Mouse (Mus musculus) stomach, embryonic 15.5 days (tissue): ENCODE measurements around the gene Padi2. TPM values are rescaled to one million over a fixed set of nuclear protein-coding genes. Genes with fewer than 3 reads are reported as not detected.

ENCODE experiments used
- ATAC-seq: fragments of 200-750 bp; cut with Nextera tagmentation; 2 replicates; pipeline ENCODE4 v1.8.0; 2017; ENCODE audit warnings: low read depth, moderate number of reproducible peaks, moderate TSS enrichment; ENCODE audit not compliant: insufficient read depth, low FRiP score
- H3K27ac ChIP-seq: fragments of 300-500 bp; sonication (generic); 2 replicates; pipeline ENCODE4 v1.5.1; 2015; ENCODE audit warnings: mild to moderate bottlenecking, inconsistent platforms
- H3K27me3 ChIP-seq: fragments of 300-500 bp; sonication (generic); replicated peaks from 2 replicates; pipeline ENCODE4 v1.6.1; 2015; ENCODE audit warnings: inconsistent platforms
- H3K36me3 ChIP-seq: fragments of 300-500 bp; sonication (generic); 2 replicates; pipeline ENCODE4 v1.6.1; 2015; ENCODE audit warnings: inconsistent platforms
- H3K4me1 ChIP-seq: fragments of 300-500 bp; sonication (generic); 2 replicates; pipeline ENCODE4 v1.6.1; 2015; ENCODE audit warnings: inconsistent platforms
- H3K4me2 ChIP-seq: fragments of 300-500 bp; sonication (generic); 2 replicates; pipeline ENCODE4 v1.6.1; 2015; ENCODE audit warnings: mild to moderate bottlenecking, inconsistent platforms
- H3K4me3 ChIP-seq: fragments of 300-500 bp; sonication (generic); replicated peaks from 2 replicates; pipeline ENCODE4 v1.5.1; 2015; ENCODE audit warnings: inconsistent platforms
- H3K9ac ChIP-seq: fragments of 300-500 bp; sonication (generic); 2 replicates; pipeline ENCODE4 v1.6.1; 2015; ENCODE audit warnings: inconsistent platforms
- H3K9me3 ChIP-seq: fragments of 300-500 bp; sonication (generic); 2 replicates; pipeline ENCODE4 v1.6.1; 2016; ENCODE audit warnings: inconsistent platforms
- WGBS: fragments of 180-500 bp; shearing (Covaris S2); methylation state at CpG from one replicate; pipeline ENCODE4 v1.1.7; 2015; 5-methylcytosine and 5-hydroxymethylcytosine counted together
- polyA plus RNA-seq: library from polyadenylated mRNA; unstranded; fragments of >200 nt; fragmentation: Nextera tagmentation; extraction: Ambion mirVana; gene quantifications from 2 replicates; pipeline ENCODE4 v1.2.1, GENCODE M21; 2015

Padi2 gene
- polyA plus RNA-seq, 1 experiment from 2014 or later = 2.7 TPM

- no peak for ATAC-seq
- H3K4me1 ChIP-seq = peaks cover 6% of the 10 kb centered on the region; the same call in 1 of the 2 replicates
- H3K4me3 ChIP-seq = no peak overlapping the region
- no peaks in the 10 kb centered on the region for H3K36me3 ChIP-seq
- H3K9me3 ChIP-seq = no peaks in the 10 kb centered on the region
- no peak overlapping the region for H3K9ac ChIP-seq
- no peaks in the 10 kb centered on the region for H3K27me3 ChIP-seq
- no peak overlapping the region for H3K27ac ChIP-seq
- no peak overlapping the region; the same call in 1 of the 2 replicates for H3K4me2 ChIP-seq
- 70% methylated on average over 8 of the region's 8 CpGs for WGBS
Measured at GRCm38 (mm10) chr4:140871851-140872685, 34.1 kb upstream of the Padi2 start.

GRCm38 (mm10) chr4:140872686-140872992 lies 33.5 kb upstream of the Padi2 start:
- 55% methylated on average over 5 of the region's 5 CpGs for WGBS
- no peak overlapping the region; the same call in 1 of the 2 replicates for H3K4me2 ChIP-seq
- H3K9me3 ChIP-seq = no peaks in the 10 kb centered on the region
- H3K9ac ChIP-seq = no peak overlapping the region
- H3K36me3 ChIP-seq = no peaks in the 10 kb centered on the region
- no peak; the same call in 1 of the 2 replicates for ATAC-seq
- peaks cover 6% of the 10 kb centered on the region; the same call in 1 of the 2 replicates for H3K4me1 ChIP-seq
- H3K27me3 ChIP-seq = no peaks in the 10 kb centered on the region
- no peak overlapping the region for H3K4me3 ChIP-seq
- no peak overlapping the region for H3K27ac ChIP-seq

GRCm38 (mm10) chr4:140873011-140873410 lies 33.1 kb upstream of the Padi2 start:
- Histone ChIP-seq H3K4me1 (peaks cover 6% of the 10 kb centered on the region; the same call in 1 of the 2 replicates), H3K4me3 (no peak overlapping the region), H3K9ac (no peak overlapping the region), H3K36me3 (no peaks in the 10 kb centered on the region), H3K27ac (no peak overlapping the region), H3K27me3 (no peaks in the 10 kb centered on the region), H3K9me3 (no peaks in the 10 kb centered on the region), H3K4me2 (no peak overlapping the region)
- 44% methylated on average over 11 of the region's 11 CpGs for WGBS
- no peak for ATAC-seq

- no peak overlapping the region for H3K4me2 ChIP-seq
- no peak overlapping the region for H3K9ac ChIP-seq
- H3K27ac ChIP-seq = no peak overlapping the region
- H3K4me1 ChIP-seq = no peaks in the 10 kb centered on the region
- no peaks in the 10 kb centered on the region for H3K9me3 ChIP-seq
- H3K4me3 ChIP-seq = no peak overlapping the region
- H3K27me3 ChIP-seq = no peaks in the 10 kb centered on the region
- no peaks in the 10 kb centered on the region for H3K36me3 ChIP-seq
- ATAC-seq = no peak
- WGBS = 78% methylated on average over 8 of the region's 8 CpGs
Measured at GRCm38 (mm10) chr4:140876161-140876560, 30.0 kb upstream of the Padi2 start.

GRCm38 (mm10) chr4:140876681-140877080 lies 29.5 kb upstream of the Padi2 start:
- Histone ChIP-seq H3K27me3 (no peaks in the 10 kb centered on the region), H3K9me3 (no peaks in the 10 kb centered on the region), H3K4me3 (no peak overlapping the region), H3K9ac (no peak overlapping the region), H3K27ac (no peak overlapping the region), H3K4me1 (no peaks in the 10 kb centered on the region), H3K36me3 (no peaks in the 10 kb centered on the region), H3K4me2 (no peak overlapping the region)
- ATAC-seq = no peak
- 49% methylated on average over 6 of the region's 6 CpGs for WGBS

- no peak overlapping the region for H3K4me3 ChIP-seq
- H3K9me3 ChIP-seq = no peaks in the 10 kb centered on the region
- no peak for ATAC-seq
- H3K4me1 ChIP-seq = no peaks in the 10 kb centered on the region
- H3K27ac ChIP-seq = no peak overlapping the region
- H3K27me3 ChIP-seq = no peaks in the 10 kb centered on the region
- H3K4me2 ChIP-seq = no peak overlapping the region
- H3K9ac ChIP-seq = no peak overlapping the region
- H3K36me3 ChIP-seq = no peaks in the 10 kb centered on the region
- WGBS = 77% methylated on average over 9 of the region's 9 CpGs
Measured at GRCm38 (mm10) chr4:140877441-140877840, 28.7 kb upstream of the Padi2 start.

GRCm38 (mm10) chr4:140878655-140879054 lies 27.5 kb upstream of the Padi2 start:
- ATAC-seq = no peak
- 83% methylated on average over 9 of the region's 9 CpGs for WGBS
- Histone ChIP-seq H3K9ac (no peak overlapping the region), H3K4me1 (no peaks in the 10 kb centered on the region), H3K9me3 (no peaks in the 10 kb centered on the region), H3K36me3 (no peaks in the 10 kb centered on the region), H3K27me3 (no peaks in the 10 kb centered on the region), H3K4me2 (no peak overlapping the region), H3K4me3 (no peak overlapping the region), H3K27ac (no peak overlapping the region)

- H3K27me3 ChIP-seq = no peaks in the 10 kb centered on the region
- ATAC-seq = no peak
- H3K4me3 ChIP-seq = no peak overlapping the region
- no peak overlapping the region for H3K4me2 ChIP-seq
- H3K36me3 ChIP-seq = no peaks in the 10 kb centered on the region
- H3K4me1 ChIP-seq = no peaks in the 10 kb centered on the region
- H3K27ac ChIP-seq = no peak overlapping the region
- no peaks in the 10 kb centered on the region for H3K9me3 ChIP-seq
- WGBS = 93% methylated on average over 6 of the region's 6 CpGs
- no peak overlapping the region for H3K9ac ChIP-seq
Measured at GRCm38 (mm10) chr4:140879116-140879515, 27.0 kb upstream of the Padi2 start.

- no peak overlapping the region for H3K27ac ChIP-seq
- WGBS = 53% methylated on average over 4 of the region's 4 CpGs
- no peaks in the 10 kb centered on the region for H3K27me3 ChIP-seq
- no peak overlapping the region for H3K4me3 ChIP-seq
- H3K9me3 ChIP-seq = no peaks in the 10 kb centered on the region
- H3K4me1 ChIP-seq = no peaks in the 10 kb centered on the region
- no peak overlapping the region for H3K4me2 ChIP-seq
- no peak overlapping the region for H3K9ac ChIP-seq
- no peak for ATAC-seq
- H3K36me3 ChIP-seq = no peaks in the 10 kb centered on the region
Measured at GRCm38 (mm10) chr4:140879739-140880138, 26.4 kb upstream of the Padi2 start.

GRCm38 (mm10) chr4:140880207-140880606 lies 25.9 kb upstream of the Padi2 start:
- Histone ChIP-seq H3K4me1 (no peaks in the 10 kb centered on the region), H3K27ac (no peak overlapping the region)
- 73% methylated on average over 3 of the region's 3 CpGs for WGBS

GRCm38 (mm10) chr4:140881026-140881670 lies 25.0 kb upstream of the Padi2 start:
- ATAC-seq = no peak
- 88% methylated on average over 8 of the region's 8 CpGs for WGBS
- H3K4me2 ChIP-seq = no peak overlapping the region
- no peak overlapping the region for H3K9ac ChIP-seq
- no peak overlapping the region for H3K27ac ChIP-seq
- no peak overlapping the region for H3K4me3 ChIP-seq
- H3K36me3 ChIP-seq = no peaks in the 10 kb centered on the region
- no peaks in the 10 kb centered on the region for H3K27me3 ChIP-seq
- H3K9me3 ChIP-seq = no peaks in the 10 kb centered on the region
- no peaks in the 10 kb centered on the region for H3K4me1 ChIP-seq

More at GRCm38 (mm10) chr4:140880207-140880606, 25.9 kb upstream of the Padi2 start:
- no peak overlapping the region for H3K9ac ChIP-seq
- no peak overlapping the region for H3K4me2 ChIP-seq
- no peak for ATAC-seq
- H3K36me3 ChIP-seq = no peaks in the 10 kb centered on the region
- H3K27me3 ChIP-seq = no peaks in the 10 kb centered on the region
- H3K9me3 ChIP-seq = no peaks in the 10 kb centered on the region
- no peak overlapping the region for H3K4me3 ChIP-seq

GRCm38 (mm10) chr4:140881771-140882170 lies 24.4 kb upstream of the Padi2 start:
- H3K27me3 ChIP-seq = no peaks in the 10 kb centered on the region
- H3K9me3 ChIP-seq = no peaks in the 10 kb centered on the region
- H3K4me3 ChIP-seq = no peak overlapping the region
- no peak overlapping the region for H3K4me2 ChIP-seq
- H3K9ac ChIP-seq = no peak overlapping the region
- H3K36me3 ChIP-seq = no peaks in the 10 kb centered on the region
- WGBS = 89% methylated on average over 13 of the region's 13 CpGs
- no peak overlapping the region for H3K27ac ChIP-seq
- ATAC-seq = no peak
- H3K4me1 ChIP-seq = no peaks in the 10 kb centered on the region
